Mouse (Mus musculus): ENCODE measurements around the gene Tpsab1. TPM values are rescaled to one million over a fixed set of nuclear protein-coding genes. Genes with fewer than 3 reads are reported as not detected.

The Tpsab1 gene
- total RNA-seq, 2 experiments from 2014 or later, result not detected

Other genes with a start within 250 kb of the Tpsab1 start
- 10 to 100 TPM; 30.1 to 33.4 TPM for gene Telo2, start 229.6 kb downstream of the Tpsab1 start, total RNA-seq (2021)
- 1 to 10 TPM; 1.4 to 1.6 TPM for gene Ptx4, start 224.8 kb downstream of the Tpsab1 start, total RNA-seq (2021)
- 10 to 100 TPM; 47.3 to 51.1 TPM for gene Clcn7, start 212.2 kb downstream of the Tpsab1 start, total RNA-seq (2021)
- gene Ccdc154, start 183.1 kb downstream of the Tpsab1 start, total RNA-seq (2021), result under 1 TPM in 1 of 2 experiments, not detected in 1; 0.26 TPM
- gene Gm38655, start 170.1 kb downstream of the Tpsab1 start, total RNA-seq (2021), result not detected
- gene BC003965, start 161.0 kb downstream of the Tpsab1 start, total RNA-seq (2021), result 10 to 100 TPM; 17.8 to 19.2 TPM
- gene Unkl, start 157.2 kb downstream of the Tpsab1 start, total RNA-seq (2021), result 10 to 100 TPM; 33.9 to 37.0 TPM
- gene Gnptg, start 105.4 kb downstream of the Tpsab1 start, total RNA-seq (2021), result 10 to 100 TPM; 64.4 to 71.9 TPM
- gene Tsr3, start 105.4 kb downstream of the Tpsab1 start, total RNA-seq (2021), result 10 to 100 TPM; 25.0 to 26.6 TPM
- 10 to 100 TPM in 1 of 2 experiments, 1 to 10 TPM in 1; 9.7 to 11.3 TPM for gene Baiap3, start 89.2 kb downstream of the Tpsab1 start, total RNA-seq (2021)
- gene Ube2i, start 70.9 kb downstream of the Tpsab1 start, total RNA-seq (2021), result 100 to 1,000 TPM; 208 to 219 TPM
- gene Prss34, start 47.2 kb downstream of the Tpsab1 start, total RNA-seq (2021), result not detected
- gene Prss28, start 36.9 kb downstream of the Tpsab1 start, total RNA-seq (2021), result not detected
- not detected for gene Prss29, start 26.9 kb downstream of the Tpsab1 start, total RNA-seq (2021)
- 1 to 10 TPM in 1 of 2 experiments, under 1 TPM in 1; 0.36 to 1.8 TPM for gene Tpsb2, start 20.7 kb upstream of the Tpsab1 start, total RNA-seq (2021)
- not detected for gene Tpsg1, start 23.7 kb upstream of the Tpsab1 start, total RNA-seq (2021)
- 10 to 100 TPM; 80.9 to 98.4 TPM for gene Cacna1h, start 88.2 kb upstream of the Tpsab1 start, total RNA-seq (2021)
- gene Tekt4, start 109.1 kb upstream of the Tpsab1 start, total RNA-seq (2021), result 1 to 10 TPM; 3.3 to 4.6 TPM
- under 1 TPM; 0.14 to 0.16 TPM for gene Sstr5, start 151.7 kb upstream of the Tpsab1 start, total RNA-seq (2021)
- gene Sox8, start 225.1 kb upstream of the Tpsab1 start, total RNA-seq (2021), result 10 to 100 TPM; 78.2 to 81.1 TPM
- gene Lmf1, start 233.5 kb upstream of the Tpsab1 start, total RNA-seq (2021), result 10 to 100 TPM; 26.2 to 27.2 TPM